Mouse (Mus musculus): ENCODE measurements around the gene Napb. TPM values are rescaled to one million over a fixed set of nuclear protein-coding genes. Genes with fewer than 3 reads are reported as not detected.
"Not testable (repeated sequence)": the region's sequence is repeated elsewhere in the genome, so short reads cannot be mapped to it uniquely, and the experiment has no call there.

The Napb gene
- 1.8 and 2.7 TPM in 2 replicates for polyA plus RNA-seq (2014; fragmentation: Nextera tagmentation; extraction: Ambion mirVana)

GRCm38 (mm10) chr2:148732327-148733000, at the start of gene Napb:
Gene Napb, minus strand, starts transcription at chr2:148732467.
- Histone ChIP-seq H3K9me3 (ENCODE audit: control insufficient read depth, low read length) (peaks cover 4% of the 10 kb centered on the region), H3K9ac (ENCODE audit: low read depth, low read length) (peak within 1 kb of the TSS; percentile 74), H3K27ac (ENCODE audit: low read depth, low read length) (no peak within 1 kb of the TSS), H3K36me3 (ENCODE audit: control insufficient read depth, insufficient read depth, low read length) (no peaks in the 10 kb centered on the region), H3K4me3 (ENCODE audit: low read length) (peak within 1 kb of the TSS; percentile 82), H3K4me2 (replicated peaks; ENCODE audit: low read depth, low read length) (peak within 1 kb of the TSS; percentile 86), H3K27me3 (ENCODE audit: control insufficient read depth, insufficient read depth, low read length) (no peaks in the 10 kb centered on the region), H3K4me1 (ENCODE audit: control insufficient read depth, insufficient read depth, low read length) (no peaks in the 10 kb centered on the region)
- 3% methylated on average over 18 of the region's 18 CpGs for WGBS
- peak; percentile 100 for ATAC-seq (ENCODE audit: low FRiP score, low TSS enrichment)

- Histone ChIP-seq H3K4me2 (replicated peaks; ENCODE audit: low read depth, low read length) (no peak within 1 kb of the TSS), H3K9ac (ENCODE audit: low read depth, low read length) (no peak within 1 kb of the TSS), H3K27ac (ENCODE audit: low read depth, low read length) (no peak within 1 kb of the TSS), H3K4me3 (ENCODE audit: low read length) (no peak within 1 kb of the TSS), H3K9me3 (ENCODE audit: control insufficient read depth, low read length) (no peaks in the 10 kb centered on the region), H3K4me1 (ENCODE audit: control insufficient read depth, insufficient read depth, low read length) (no peaks in the 10 kb centered on the region), H3K36me3 (ENCODE audit: control insufficient read depth, insufficient read depth, low read length) (no peaks in the 10 kb centered on the region), H3K27me3 (ENCODE audit: control insufficient read depth, insufficient read depth, low read length) (no peaks in the 10 kb centered on the region)
- no peak for ATAC-seq (ENCODE audit: low FRiP score, low TSS enrichment)
- 34% methylated on average over 1 of the region's 1 CpGs for WGBS
These were observed 49.4 kb upstream of the Napb start, which contains the start of gene 8030411F24Rik for GRCm38 (mm10) chr2:148781709-148782108. Gene 8030411F24Rik, plus strand, starts transcription at chr2:148782009.

- H3K27me3 ChIP-seq (ENCODE audit: control insufficient read depth, insufficient read depth, low read length); ATAC-seq (ENCODE audit: low FRiP score, low TSS enrichment); H3K9me3 ChIP-seq (ENCODE audit: control insufficient read depth, low read length); H3K4me2 ChIP-seq (replicated peaks; ENCODE audit: low read depth, low read length); H3K4me3 ChIP-seq (ENCODE audit: low read length); H3K9ac ChIP-seq (ENCODE audit: low read depth, low read length); H3K36me3 ChIP-seq (ENCODE audit: control insufficient read depth, insufficient read depth, low read length); H3K4me1 ChIP-seq (ENCODE audit: control insufficient read depth, insufficient read depth, low read length); H3K27ac ChIP-seq (ENCODE audit: low read depth, low read length): not testable (repeated sequence)
- 83% methylated on average over 4 of the region's 4 CpGs for WGBS
These were observed 39.1 kb upstream of the Napb start, which contains the start of gene Cst11 for GRCm38 (mm10) chr2:148771397-148771796. Gene Cst11, minus strand, starts transcription at chr2:148771497.

GRCm38 (mm10) chr2:148763648-148764388, 31.6 kb upstream of the Napb start:
- no peak for ATAC-seq (ENCODE audit: low FRiP score, low TSS enrichment)
- Histone ChIP-seq H3K36me3 (ENCODE audit: control insufficient read depth, insufficient read depth, low read length) (no peaks in the 10 kb centered on the region), H3K4me1 (ENCODE audit: control insufficient read depth, insufficient read depth, low read length) (no peaks in the 10 kb centered on the region), H3K27me3 (ENCODE audit: control insufficient read depth, insufficient read depth, low read length) (no peaks in the 10 kb centered on the region), H3K9ac (ENCODE audit: low read depth, low read length) (no peak overlapping the region), H3K4me3 (ENCODE audit: low read length) (no peak overlapping the region), H3K9me3 (ENCODE audit: control insufficient read depth, low read length) (no peaks in the 10 kb centered on the region), H3K27ac (ENCODE audit: low read depth, low read length) (no peak overlapping the region), H3K4me2 (replicated peaks; ENCODE audit: low read depth, low read length) (no peak overlapping the region)
- 94% methylated on average over 1 of the region's 1 CpGs for WGBS

- Histone ChIP-seq H3K4me1 (ENCODE audit: control insufficient read depth, insufficient read depth, low read length) (no peaks in the 10 kb centered on the region), H3K27ac (ENCODE audit: low read depth, low read length) (no peak overlapping the region), H3K4me3 (ENCODE audit: low read length) (no peak overlapping the region), H3K4me2 (replicated peaks; ENCODE audit: low read depth, low read length) (no peak overlapping the region), H3K27me3 (ENCODE audit: control insufficient read depth, insufficient read depth, low read length) (no peaks in the 10 kb centered on the region), H3K9ac (ENCODE audit: low read depth, low read length) (no peak overlapping the region), H3K9me3 (ENCODE audit: control insufficient read depth, low read length) (no peaks in the 10 kb centered on the region), H3K36me3 (ENCODE audit: control insufficient read depth, insufficient read depth, low read length) (no peaks in the 10 kb centered on the region)
- WGBS = 83% methylated on average over 1 of the region's 1 CpGs
- no peak for ATAC-seq (ENCODE audit: low FRiP score, low TSS enrichment)
These were observed 22.1 kb upstream of the Napb start for GRCm38 (mm10) chr2:148754310-148754846.

GRCm38 (mm10) chr2:148751893-148752813, 19.9 kb upstream of the Napb start:
- WGBS = 20% methylated on average over 15 of the region's 15 CpGs
- Histone ChIP-seq H3K27ac (ENCODE audit: low read depth, low read length) (no peak overlapping the region), H3K9me3 (ENCODE audit: control insufficient read depth, low read length) (no peaks in the 10 kb centered on the region), H3K27me3 (ENCODE audit: control insufficient read depth, insufficient read depth, low read length) (no peaks in the 10 kb centered on the region), H3K4me3 (ENCODE audit: low read length) (peak overlapping the region; percentile 23; the same call in 1 of the 2 replicates), H3K4me2 (replicated peaks; ENCODE audit: low read depth, low read length) (peak overlapping the region; percentile 56), H3K9ac (ENCODE audit: low read depth, low read length) (no peak overlapping the region), H3K36me3 (ENCODE audit: control insufficient read depth, insufficient read depth, low read length) (no peaks in the 10 kb centered on the region), H3K4me1 (ENCODE audit: control insufficient read depth, insufficient read depth, low read length) (no peaks in the 10 kb centered on the region)
- ATAC-seq (ENCODE audit: low FRiP score, low TSS enrichment) = peak; percentile 89

- no peaks in the 10 kb centered on the region for H3K4me1 ChIP-seq (ENCODE audit: control insufficient read depth, insufficient read depth, low read length)
- no peak within 1 kb of the TSS for H3K4me3 ChIP-seq (ENCODE audit: low read length)
- H3K9me3 ChIP-seq (ENCODE audit: control insufficient read depth, low read length) = no peaks in the 10 kb centered on the region
- H3K36me3 ChIP-seq (ENCODE audit: control insufficient read depth, insufficient read depth, low read length) = no peaks in the 10 kb centered on the region
- 77% methylated on average over 1 of the region's 1 CpGs for WGBS
- no peak within 1 kb of the TSS for H3K9ac ChIP-seq (ENCODE audit: low read depth, low read length)
- no peak for ATAC-seq (ENCODE audit: low FRiP score, low TSS enrichment)
- H3K27me3 ChIP-seq (ENCODE audit: control insufficient read depth, insufficient read depth, low read length) = no peaks in the 10 kb centered on the region
- no peak within 1 kb of the TSS for H3K4me2 ChIP-seq (replicated peaks; ENCODE audit: low read depth, low read length)
- H3K27ac ChIP-seq (ENCODE audit: low read depth, low read length) = no peak within 1 kb of the TSS
These were observed 17.8 kb upstream of the Napb start, which contains the start of gene Cstl1 for GRCm38 (mm10) chr2:148750058-148750457. Gene Cstl1, plus strand, starts transcription at chr2:148750358.

- no peak for ATAC-seq (ENCODE audit: low FRiP score, low TSS enrichment)
- H3K9ac ChIP-seq (ENCODE audit: low read depth, low read length) = no peak overlapping the region
- H3K4me3 ChIP-seq (ENCODE audit: low read length) = no peak overlapping the region
- H3K27ac ChIP-seq (ENCODE audit: low read depth, low read length) = no peak overlapping the region
- no peaks in the 10 kb centered on the region for H3K4me1 ChIP-seq (ENCODE audit: control insufficient read depth, insufficient read depth, low read length)
- no peaks in the 10 kb centered on the region for H3K36me3 ChIP-seq (ENCODE audit: control insufficient read depth, insufficient read depth, low read length)
- 82% methylated on average over 3 of the region's 3 CpGs for WGBS
- no peaks in the 10 kb centered on the region for H3K9me3 ChIP-seq (ENCODE audit: control insufficient read depth, low read length)
- no peaks in the 10 kb centered on the region for H3K27me3 ChIP-seq (ENCODE audit: control insufficient read depth, insufficient read depth, low read length)
- H3K4me2 ChIP-seq (replicated peaks; ENCODE audit: low read depth, low read length) = no peak overlapping the region
These were observed 11.7 kb upstream of the Napb start for GRCm38 (mm10) chr2:148743846-148744407.

All from kidney, embryonic 14.5 days (tissue).